Mouse (Mus musculus): ENCODE measurements around the gene Jmjd7. TPM values are rescaled to one million over a fixed set of nuclear protein-coding genes. Genes with fewer than 3 reads are reported as not detected.

Jmjd7 gene
- polyA plus RNA-seq, 1 experiment from 2014 or later: 15.0 TPM

- Histone ChIP-seq H3K9ac (no peak overlapping the region), H3K27me3 (replicated peaks) (no peaks in the 10 kb centered on the region), H3K4me1 (peaks cover 21% of the 10 kb centered on the region; the same call in 1 of the 2 replicates), H3K9me3 (no peaks in the 10 kb centered on the region), H3K36me3 (peaks cover 18% of the 10 kb centered on the region; the same call in 1 of the 2 replicates), H3K4me2 (no peak overlapping the region), H3K27ac (0 out of 2 replicates have a peak overlapping the region, but pooled peaks have one; percentile 28), H3K4me3 (replicated peaks) (no peak overlapping the region)
- WGBS: 62% methylated on average over 3 of the region's 3 CpGs
- no peak for ATAC-seq (ENCODE audit: insufficient read depth, low FRiP score, low read depth)
Measured at GRCm38 (mm10) chr2:120044676-120045075, 17.4 kb downstream of the Jmjd7 start.

GRCm38 (mm10) chr2:120046486-120047310, 19.4 kb downstream of the Jmjd7 start:
- H3K27ac ChIP-seq: no peak overlapping the region
- H3K4me1 ChIP-seq: peaks cover 21% of the 10 kb centered on the region; the same call in 1 of the 2 replicates
- no peak overlapping the region for H3K4me3 ChIP-seq (replicated peaks)
- H3K27me3 ChIP-seq (replicated peaks): no peaks in the 10 kb centered on the region
- H3K4me2 ChIP-seq: no peak overlapping the region
- H3K9ac ChIP-seq: no peak overlapping the region
- ATAC-seq (ENCODE audit: insufficient read depth, low FRiP score, low read depth): 0 out of 2 replicates have a peak, but pooled peaks have one; percentile 36
- no peaks in the 10 kb centered on the region for H3K9me3 ChIP-seq
- WGBS: 64% methylated on average over 14 of the region's 14 CpGs
- 0 out of 2 replicates have a peak, but pooled peaks cover 7% of the 10 kb centered on the region for H3K36me3 ChIP-seq

DNA sequence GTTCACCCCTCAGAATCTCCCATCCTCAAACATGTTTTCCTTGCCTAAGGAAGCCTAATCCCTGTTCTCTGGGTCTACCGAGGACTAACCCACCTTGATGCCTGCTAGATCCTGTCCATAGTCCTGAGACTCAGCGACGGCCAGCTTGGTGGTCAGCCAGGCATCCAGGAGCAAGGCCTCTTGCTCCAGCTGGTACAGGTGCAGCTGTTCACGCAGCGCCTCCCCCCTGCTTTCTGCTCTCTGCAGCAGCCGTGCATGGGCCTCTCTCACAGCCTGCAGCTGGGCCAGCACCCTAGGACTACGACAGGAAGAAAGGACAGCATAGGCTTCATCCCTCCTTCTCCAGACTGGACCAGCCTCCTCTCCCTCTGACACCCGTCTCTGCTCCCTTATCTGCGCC, 20.9 kb downstream of the Jmjd7 start:
- no peak for ATAC-seq (ENCODE audit: insufficient read depth, low FRiP score, low read depth)
- Histone ChIP-seq H3K4me2 (no peak overlapping the region), H3K4me3 (replicated peaks) (no peak overlapping the region), H3K9ac (no peak overlapping the region), H3K9me3 (no peaks in the 10 kb centered on the region), H3K4me1 (peaks cover 21% of the 10 kb centered on the region; the same call in 1 of the 2 replicates), H3K36me3 (no peaks in the 10 kb centered on the region), H3K27me3 (replicated peaks) (no peaks in the 10 kb centered on the region), H3K27ac (no peak overlapping the region)
- WGBS: 69% methylated on average over 9 of the region's 9 CpGs

DNA sequence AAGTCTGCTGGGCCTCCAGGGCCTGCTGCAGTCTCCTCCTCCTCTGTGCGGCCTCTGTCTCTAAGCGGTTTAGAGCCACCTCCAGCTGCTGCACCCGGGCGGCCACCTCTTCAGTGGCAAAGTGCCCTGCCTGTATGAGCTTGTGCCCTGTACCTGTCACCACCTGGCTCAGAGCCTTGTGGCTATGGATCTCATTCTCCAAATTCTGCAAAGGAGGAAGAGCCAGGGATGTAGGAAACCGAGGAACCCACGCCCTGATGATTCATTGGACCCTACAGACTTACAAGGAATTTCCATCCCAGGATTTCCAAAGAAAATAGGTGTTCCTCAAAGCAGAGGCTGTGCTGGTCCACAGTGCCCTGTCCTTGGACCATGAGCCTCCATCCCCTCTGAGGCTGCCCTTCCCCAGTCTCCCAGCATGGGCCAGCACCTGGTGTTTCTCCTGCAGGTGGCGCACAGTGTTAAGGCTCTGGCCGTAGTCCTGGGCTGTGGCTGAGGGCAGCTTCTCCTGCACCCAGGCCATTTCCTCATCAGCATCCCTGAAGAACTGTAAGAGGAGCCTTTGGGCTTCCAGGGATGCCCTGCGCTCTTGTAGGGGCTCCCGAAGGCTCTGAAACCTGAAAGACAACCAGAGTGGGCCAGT, 22.5 kb downstream of the Jmjd7 start:
- WGBS: 61% methylated on average over 10 of the region's 10 CpGs
- ATAC-seq (ENCODE audit: insufficient read depth, low FRiP score, low read depth): no peak
- peaks cover 11% of the 10 kb centered on the region; the same call in 1 of the 2 replicates for H3K4me1 ChIP-seq

DNA sequence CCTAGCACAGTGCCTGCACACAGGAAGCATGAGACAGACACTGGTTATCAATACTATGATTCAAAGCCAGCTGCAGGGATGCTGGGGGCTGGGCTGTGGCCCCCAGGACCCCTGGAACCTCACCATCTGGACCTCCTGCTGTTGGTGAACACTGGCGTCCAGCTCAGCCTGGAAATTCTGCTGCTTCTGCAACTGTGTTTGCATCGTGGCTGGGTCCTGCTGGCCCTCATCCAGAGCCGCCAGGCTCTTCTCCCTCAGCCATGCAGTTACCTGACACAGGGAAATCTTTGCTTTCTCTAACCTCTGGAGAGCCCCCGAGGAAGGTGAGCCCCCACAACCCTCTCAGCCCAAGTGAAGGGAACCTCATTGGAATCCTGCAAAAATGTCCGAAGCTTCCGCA, 24.1 kb downstream of the Jmjd7 start:
- no peaks in the 10 kb centered on the region for H3K27me3 ChIP-seq (replicated peaks)
- 59% methylated on average over 6 of the region's 6 CpGs for WGBS
- H3K9me3 ChIP-seq: no peaks in the 10 kb centered on the region
- no peak overlapping the region for H3K27ac ChIP-seq
- no peak for ATAC-seq (ENCODE audit: insufficient read depth, low FRiP score, low read depth)
- 0 out of 2 replicates have a peak, but pooled peaks cover 4% of the 10 kb centered on the region for H3K4me1 ChIP-seq
- no peaks in the 10 kb centered on the region for H3K36me3 ChIP-seq
- no peak overlapping the region for H3K9ac ChIP-seq
- H3K4me3 ChIP-seq (replicated peaks): no peak overlapping the region
- H3K4me2 ChIP-seq: no peak overlapping the region

More for the DNA sequence above, 22.5 kb downstream of the Jmjd7 start:
- no peak overlapping the region for H3K4me3 ChIP-seq (replicated peaks)
- no peaks in the 10 kb centered on the region for H3K9me3 ChIP-seq
- H3K36me3 ChIP-seq: no peaks in the 10 kb centered on the region
- no peak overlapping the region for H3K4me2 ChIP-seq
- no peak overlapping the region for H3K27ac ChIP-seq
- no peaks in the 10 kb centered on the region for H3K27me3 ChIP-seq (replicated peaks)
- no peak overlapping the region for H3K9ac ChIP-seq

- Histone ChIP-seq H3K4me1 (no peaks in the 10 kb centered on the region), H3K27me3 (replicated peaks) (no peaks in the 10 kb centered on the region), H3K4me3 (replicated peaks) (no peak overlapping the region), H3K36me3 (no peaks in the 10 kb centered on the region), H3K9ac (no peak overlapping the region), H3K9me3 (no peaks in the 10 kb centered on the region), H3K27ac (no peak overlapping the region), H3K4me2 (no peak overlapping the region)
- 87% methylated on average over 12 of the region's 12 CpGs for WGBS
- no peak for ATAC-seq (ENCODE audit: insufficient read depth, low FRiP score, low read depth)
Measured at GRCm38 (mm10) chr2:120054771-120055552, 27.7 kb downstream of the Jmjd7 start.

DNA sequence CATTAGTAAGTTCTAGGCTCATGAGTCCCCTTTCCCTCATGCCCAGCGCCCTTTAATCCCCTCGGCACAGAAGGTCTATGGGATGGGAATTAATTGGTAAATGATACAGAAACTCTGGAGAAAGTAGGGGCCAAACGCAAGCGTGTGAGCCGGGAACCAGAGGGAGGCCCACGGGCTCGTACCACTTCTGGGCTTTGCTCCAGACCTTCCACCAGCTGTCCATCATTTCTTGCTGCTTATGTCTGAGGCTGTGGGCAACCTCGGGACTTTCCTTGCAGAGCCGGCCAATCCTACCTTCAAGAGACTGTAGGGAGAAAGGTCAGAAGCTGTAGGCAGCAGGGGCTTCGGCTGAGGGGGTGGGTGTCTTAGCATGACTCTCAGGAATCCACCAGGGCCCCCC, 28.6 kb downstream of the Jmjd7 start:
- Histone ChIP-seq H3K27me3 (replicated peaks) (no peaks in the 10 kb centered on the region), H3K27ac (no peak overlapping the region), H3K4me3 (replicated peaks) (no peak overlapping the region), H3K36me3 (no peaks in the 10 kb centered on the region), H3K9ac (no peak overlapping the region), H3K4me1 (0 out of 2 replicates have a peak, but pooled peaks cover 4% of the 10 kb centered on the region), H3K4me2 (no peak overlapping the region), H3K9me3 (no peaks in the 10 kb centered on the region)
- WGBS: 82% methylated on average over 10 of the region's 10 CpGs
- ATAC-seq (ENCODE audit: insufficient read depth, low FRiP score, low read depth): no peak

DNA sequence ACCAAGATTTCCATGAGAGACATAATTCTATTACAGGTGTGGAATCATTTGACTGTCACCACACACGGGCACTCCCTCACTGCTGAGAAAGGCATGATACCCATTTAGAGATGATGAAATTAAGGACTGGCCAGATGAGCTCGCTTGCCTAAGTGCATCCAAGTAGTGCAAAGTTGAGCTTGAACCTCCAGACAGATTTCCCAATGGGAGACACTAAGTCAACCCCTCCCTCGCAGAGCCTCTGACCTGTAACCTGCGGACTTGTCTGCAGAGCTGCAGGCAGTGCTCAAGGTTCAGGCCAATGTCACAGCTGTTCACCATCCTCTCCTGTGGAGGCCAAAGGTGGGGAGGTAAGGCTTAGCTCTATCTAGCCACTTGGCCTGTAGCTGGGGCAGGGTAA, 31.5 kb downstream of the Jmjd7 start:
- no peaks in the 10 kb centered on the region for H3K27me3 ChIP-seq (replicated peaks)
- 76% methylated on average over 4 of the region's 4 CpGs for WGBS
- no peak overlapping the region for H3K4me3 ChIP-seq (replicated peaks)
- no peak for ATAC-seq (ENCODE audit: insufficient read depth, low FRiP score, low read depth)
- H3K9me3 ChIP-seq: no peaks in the 10 kb centered on the region
- H3K4me1 ChIP-seq: 0 out of 2 replicates have a peak, but pooled peaks cover 4% of the 10 kb centered on the region
- no peak overlapping the region for H3K9ac ChIP-seq
- H3K4me2 ChIP-seq: no peak overlapping the region
- no peak overlapping the region for H3K27ac ChIP-seq
- no peaks in the 10 kb centered on the region for H3K36me3 ChIP-seq

- Histone ChIP-seq H3K27me3 (replicated peaks) (no peaks in the 10 kb centered on the region), H3K9me3 (no peaks in the 10 kb centered on the region), H3K4me1 (0 out of 2 replicates have a peak, but pooled peaks cover 4% of the 10 kb centered on the region), H3K27ac (no peak overlapping the region), H3K36me3 (no peaks in the 10 kb centered on the region), H3K4me3 (replicated peaks) (no peak overlapping the region), H3K9ac (no peak overlapping the region), H3K4me2 (no peak overlapping the region)
- ATAC-seq (ENCODE audit: insufficient read depth, low FRiP score, low read depth): no peak
- WGBS: 85% methylated on average over 3 of the region's 3 CpGs
Measured at GRCm38 (mm10) chr2:120059466-120059865, 32.2 kb downstream of the Jmjd7 start.

GRCm38 (mm10) chr2:120060190-120060589, 32.9 kb downstream of the Jmjd7 start:
- Histone ChIP-seq H3K4me1 (0 out of 2 replicates have a peak, but pooled peaks cover 4% of the 10 kb centered on the region), H3K27me3 (replicated peaks) (no peaks in the 10 kb centered on the region), H3K4me3 (replicated peaks) (no peak overlapping the region), H3K36me3 (no peaks in the 10 kb centered on the region), H3K27ac (peak overlapping the region; percentile 21; the same call in 1 of the 2 replicates), H3K4me2 (no peak overlapping the region), H3K9ac (no peak overlapping the region), H3K9me3 (no peaks in the 10 kb centered on the region)
- no peak; the same call in 1 of the 2 replicates for ATAC-seq (ENCODE audit: insufficient read depth, low FRiP score, low read depth)
- WGBS: 51% methylated on average over 6 of the region's 6 CpGs

GRCm38 (mm10) chr2:120060651-120061050, 33.4 kb downstream of the Jmjd7 start:
- Histone ChIP-seq H3K4me2 (no peak overlapping the region), H3K36me3 (no peaks in the 10 kb centered on the region), H3K9me3 (no peaks in the 10 kb centered on the region), H3K27me3 (replicated peaks) (no peaks in the 10 kb centered on the region), H3K27ac (peak overlapping the region; percentile 21; the same call in 1 of the 2 replicates), H3K4me3 (replicated peaks) (no peak overlapping the region), H3K4me1 (0 out of 2 replicates have a peak, but pooled peaks cover 4% of the 10 kb centered on the region), H3K9ac (no peak overlapping the region)
- no peak for ATAC-seq (ENCODE audit: insufficient read depth, low FRiP score, low read depth)
- 76% methylated on average over 9 of the region's 9 CpGs for WGBS
